Mouse (Mus musculus): ENCODE data around the gene Zbtb2.
A peak's percentile ranks its signal among the peaks of the same experiment; 100 is the strongest.

Zbtb2 gene

DNA sequence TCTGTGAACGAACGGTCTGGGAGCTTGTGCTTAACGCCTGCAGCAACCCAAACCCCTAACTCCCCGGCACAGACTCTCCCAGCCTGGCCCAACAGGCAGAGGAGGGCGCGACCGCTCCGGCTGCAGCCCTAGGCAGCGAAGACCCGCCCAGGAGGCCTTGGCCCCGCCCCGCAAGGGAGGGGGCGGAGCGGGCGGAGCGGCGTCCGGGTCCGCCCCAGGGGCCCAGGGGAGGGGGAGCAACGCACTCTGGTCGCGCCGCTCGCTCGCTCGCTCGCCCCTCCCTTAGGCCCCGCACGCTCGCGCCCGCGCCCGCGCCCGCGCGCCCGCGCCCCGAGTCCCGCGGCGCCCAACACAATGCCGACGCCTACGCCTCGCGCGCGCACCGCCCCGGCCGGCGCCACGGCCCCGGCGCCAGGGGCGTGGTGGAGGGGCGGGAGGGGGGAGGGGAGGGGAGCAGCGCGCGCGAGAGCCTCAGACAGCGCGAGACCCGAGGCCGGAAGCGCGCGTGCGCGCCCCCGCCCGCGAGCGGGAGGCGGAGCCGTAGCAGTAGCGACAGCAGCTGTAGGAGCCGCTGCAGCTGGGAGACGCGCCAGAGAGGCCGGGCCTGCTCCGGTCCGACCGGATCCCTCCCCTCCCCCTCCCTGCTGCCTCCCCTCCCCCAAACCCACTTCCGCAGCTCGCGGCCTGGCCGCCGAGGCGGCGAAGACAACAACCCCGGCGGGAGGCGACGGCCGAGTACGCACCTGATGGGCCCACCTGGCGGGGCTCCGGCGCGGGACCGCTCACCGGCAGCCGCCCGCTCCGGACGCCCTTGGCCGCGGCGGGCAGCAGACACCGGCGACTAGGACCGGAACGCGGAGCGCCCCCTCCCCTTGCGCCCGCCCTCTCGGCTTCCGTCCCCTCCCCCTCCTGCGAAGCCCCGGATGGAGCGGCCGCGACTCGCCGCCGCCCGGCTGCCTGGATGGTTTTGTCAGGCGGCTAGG is 1.0 kb downstream of the Zbtb2 start:
- DNase-seq (ENCODE audit: low read depth, low spot score) = peak; percentile 97

DNA sequence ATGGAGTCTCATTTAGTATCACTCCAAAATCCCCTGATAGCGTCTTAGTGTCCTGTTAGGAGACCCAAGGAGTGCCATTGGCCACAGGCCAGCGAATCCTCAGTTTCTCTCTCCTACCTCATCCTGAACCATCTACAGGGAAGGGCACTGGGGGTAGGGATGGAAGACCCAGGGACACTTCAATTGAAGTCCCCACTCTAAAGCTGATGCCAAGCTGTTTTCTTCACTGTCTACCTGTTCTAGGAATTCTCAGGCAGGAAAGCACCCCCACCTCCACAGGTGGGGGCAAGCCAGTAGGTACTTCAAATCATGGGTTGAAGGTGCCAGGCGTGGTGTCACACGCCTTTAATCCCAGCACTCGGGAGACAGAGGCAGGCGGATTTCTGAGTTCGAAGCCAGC is 3.7 kb downstream of the Zbtb2 start:
- DNase-seq (ENCODE audit: low read depth, low spot score) = no peak

DNA sequence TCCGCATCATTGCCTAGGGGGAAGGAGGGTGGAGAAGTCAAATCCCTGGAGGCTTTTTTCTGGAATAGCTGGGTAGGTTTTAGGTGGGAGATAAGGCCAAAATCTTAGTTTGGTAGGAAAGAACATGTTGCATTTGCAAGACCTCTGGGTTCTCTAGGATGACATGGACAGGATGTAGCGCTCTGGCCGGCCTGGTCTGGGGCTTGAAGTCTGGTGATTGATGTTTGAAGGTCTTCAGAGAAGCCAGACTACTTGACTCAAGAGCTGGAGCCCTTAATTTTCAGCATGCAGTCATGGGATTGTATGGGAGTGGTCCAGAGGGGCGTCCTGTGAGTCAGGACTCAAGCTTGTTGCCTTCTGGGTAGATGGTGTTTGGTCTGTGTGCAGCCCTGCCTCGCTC is 7.2 kb downstream of the Zbtb2 start:
- no peak for DNase-seq (ENCODE audit: low read depth, low spot score)

DNA sequence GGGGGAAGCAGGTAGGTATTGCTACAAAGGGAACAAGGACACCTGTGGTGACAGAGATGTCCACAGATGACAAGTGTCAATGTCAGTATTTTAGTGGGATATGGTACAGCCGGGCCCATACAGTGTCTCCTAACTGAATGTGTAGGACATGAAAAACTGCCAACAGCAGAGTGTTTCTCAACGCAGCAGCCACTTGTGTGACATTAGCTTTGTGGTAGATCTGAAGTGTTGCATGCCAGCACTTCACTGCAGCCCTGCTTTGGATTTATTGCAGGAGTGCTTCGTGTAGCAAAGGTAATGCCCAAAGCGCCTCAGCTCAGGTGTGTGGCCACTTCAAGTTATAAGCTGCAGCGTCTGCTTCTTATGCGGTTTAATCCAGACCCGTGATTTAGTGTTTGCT is 11.0 kb downstream of the Zbtb2 start:
- no peak for DNase-seq (ENCODE audit: low read depth, low spot score)

DNA sequence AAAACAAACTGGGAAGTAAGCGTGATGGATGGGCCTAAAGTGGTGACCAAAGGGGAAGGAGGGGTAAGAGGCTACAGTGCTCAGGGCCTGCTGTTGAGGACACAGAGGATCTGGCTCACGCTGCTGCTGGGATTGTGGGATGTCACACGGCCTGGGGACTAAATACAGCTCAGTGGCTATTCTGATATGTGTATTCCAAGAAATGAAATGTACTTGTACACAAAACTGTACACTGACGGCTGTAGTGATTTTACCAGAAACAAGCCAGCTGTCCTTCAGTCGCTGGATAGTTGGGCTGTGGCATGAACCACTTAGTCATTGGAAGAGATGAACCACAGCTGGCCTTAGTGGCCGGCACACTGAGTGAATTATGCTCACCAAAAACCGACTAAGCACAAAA is 11.4 kb downstream of the Zbtb2 start:
- no peak for DNase-seq (ENCODE audit: low read depth, low spot score)

DNA sequence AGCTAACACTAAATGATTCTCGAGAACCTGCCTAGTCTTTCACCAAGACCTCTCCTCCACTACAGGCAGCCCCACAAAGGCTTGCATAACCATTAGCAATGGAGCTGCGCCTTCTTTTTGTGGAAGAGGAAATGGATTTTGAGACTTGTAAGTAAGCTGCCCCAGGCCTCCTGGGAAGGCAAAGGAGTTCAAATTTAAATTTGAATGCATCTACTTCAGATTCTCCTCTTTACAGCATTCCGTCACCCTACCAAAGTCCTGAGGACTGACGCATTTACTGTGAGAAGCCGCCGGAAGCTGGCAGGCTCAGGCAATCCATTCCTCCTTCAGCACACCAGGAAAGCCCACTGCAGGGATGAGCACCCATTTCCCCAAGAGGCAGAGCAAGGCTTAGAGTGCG is 12.6 kb downstream of the Zbtb2 start:
- DNase-seq (ENCODE audit: low read depth, low spot score) = peak; percentile 96

DNA sequence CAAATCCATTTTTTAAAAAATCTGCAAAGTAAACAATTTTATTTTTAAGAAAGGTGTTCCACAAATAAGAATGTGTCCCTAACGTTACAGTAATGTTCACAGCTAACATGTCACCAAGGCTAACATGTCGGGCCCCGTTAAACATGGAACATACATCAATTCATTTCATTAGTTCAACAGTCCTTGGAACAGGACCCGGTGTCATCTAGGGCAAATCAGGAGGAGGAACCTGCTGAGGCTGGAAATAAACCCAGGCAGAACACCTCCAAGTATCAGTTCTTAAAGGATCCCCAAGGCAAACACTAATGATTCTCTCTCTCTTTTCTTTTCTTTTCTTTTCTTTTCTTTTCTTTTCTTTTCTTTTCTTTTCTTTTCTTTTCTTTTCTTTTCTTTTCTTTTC is 13.2 kb downstream of the Zbtb2 start:
- DNase-seq (ENCODE audit: low read depth, low spot score) = no peak

DNA sequence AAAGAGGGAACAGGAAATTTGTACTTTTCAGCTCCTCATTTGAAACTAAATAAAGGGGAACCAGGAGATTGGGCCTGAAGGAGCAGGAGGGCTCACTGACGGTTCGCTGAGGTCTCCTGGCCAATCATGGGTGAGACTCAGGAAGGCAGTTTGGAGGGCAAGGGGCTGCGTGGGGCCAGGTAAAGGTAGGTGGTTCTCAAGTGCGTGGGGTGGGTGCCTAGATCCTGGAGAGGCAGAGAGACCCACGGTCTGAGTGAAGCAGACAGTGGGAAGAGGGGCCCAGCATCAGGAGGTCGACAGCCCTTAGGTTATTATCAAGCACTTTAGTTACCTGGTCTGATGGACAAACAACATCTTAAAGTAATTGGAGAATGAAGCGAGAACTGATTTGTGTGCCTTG is 13.7 kb downstream of the Zbtb2 start:
- no peak for DNase-seq (ENCODE audit: low read depth, low spot score)

DNA sequence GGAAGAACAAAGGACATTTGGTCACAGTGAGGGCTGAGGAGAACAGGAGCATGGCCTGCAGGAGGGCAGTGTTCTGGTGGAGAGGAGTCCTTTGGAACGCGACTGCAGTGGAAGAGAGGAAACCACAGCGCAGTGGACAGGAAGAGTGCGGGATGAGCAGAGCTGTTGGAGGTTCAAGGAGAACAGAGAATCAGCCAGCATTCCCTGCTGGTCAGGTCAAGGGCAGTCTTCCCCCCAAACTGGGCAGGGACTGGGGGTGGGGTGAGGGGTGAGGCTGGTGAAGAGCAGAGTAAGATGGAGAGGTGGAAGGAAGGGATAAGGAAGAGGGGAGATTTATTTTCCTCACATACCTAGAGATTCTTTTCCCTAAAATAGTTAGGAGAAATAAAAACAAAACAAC is 14.3 kb downstream of the Zbtb2 start:
- no peak for DNase-seq (ENCODE audit: low read depth, low spot score)

DNA sequence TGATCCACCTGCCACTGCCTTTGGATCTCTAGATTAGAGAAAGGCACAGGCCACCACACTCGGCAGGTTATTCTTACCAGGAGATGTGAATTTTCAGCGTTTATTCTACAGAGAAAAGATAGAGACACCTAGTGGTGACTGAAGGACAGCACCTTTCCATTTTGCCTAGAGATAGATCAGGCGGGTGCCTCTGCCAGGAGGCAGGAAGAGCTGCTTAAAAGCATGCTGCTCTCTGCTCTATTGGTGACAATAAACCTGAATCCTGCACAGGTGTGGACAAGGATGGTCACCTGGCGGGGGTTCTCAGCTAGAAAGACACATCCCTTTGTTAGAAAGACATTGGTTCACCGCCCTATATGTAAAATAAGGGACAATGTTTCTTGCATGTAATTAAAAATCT is 15.9 kb downstream of the Zbtb2 start:
- peak; percentile 87 for DNase-seq (ENCODE audit: low read depth, low spot score)

DNA sequence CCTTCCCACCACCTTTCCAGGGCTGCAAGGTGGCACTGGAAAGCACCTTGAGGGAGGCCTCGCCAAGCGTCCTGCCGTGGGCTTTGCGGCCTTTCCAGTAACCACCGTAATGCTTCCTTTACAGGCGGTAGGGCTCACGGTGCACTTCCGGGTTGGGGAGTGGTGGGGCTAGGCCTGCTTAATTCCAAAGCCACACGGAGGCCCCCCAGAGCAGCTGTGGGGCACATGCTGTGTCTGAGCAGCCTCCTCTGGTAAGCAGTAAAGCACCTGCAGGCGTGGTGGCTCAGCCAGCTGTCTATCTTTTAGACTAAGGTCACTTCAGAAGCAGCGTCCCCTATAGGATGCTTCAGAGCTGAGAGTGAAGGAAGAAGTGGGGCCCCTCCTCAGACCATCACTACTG is 17.8 kb downstream of the Zbtb2 start:
- no peak for DNase-seq (ENCODE audit: low read depth, low spot score)

DNA sequence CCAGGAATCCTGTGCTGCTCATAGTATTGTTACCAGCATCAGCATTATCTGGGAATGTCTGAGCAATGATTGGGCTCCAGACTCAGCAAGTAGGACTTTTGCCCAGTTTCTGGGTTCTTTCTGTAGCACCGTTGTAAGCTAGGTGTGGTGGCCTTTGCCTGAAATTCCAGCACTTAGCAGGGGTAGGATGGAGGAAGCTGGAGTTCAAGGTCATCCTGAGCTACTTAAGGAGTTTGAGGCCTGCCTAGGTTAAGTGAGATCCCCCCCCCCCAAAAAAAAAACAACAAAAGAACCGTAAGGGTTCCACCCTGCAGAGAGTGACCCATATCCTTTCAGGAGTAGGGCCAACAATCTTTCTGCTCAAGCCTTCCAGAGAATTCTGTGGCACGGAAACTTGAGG is 23.3 kb downstream of the Zbtb2 start:
- DNase-seq (ENCODE audit: low read depth, low spot score) = peak; percentile 48

DNA sequence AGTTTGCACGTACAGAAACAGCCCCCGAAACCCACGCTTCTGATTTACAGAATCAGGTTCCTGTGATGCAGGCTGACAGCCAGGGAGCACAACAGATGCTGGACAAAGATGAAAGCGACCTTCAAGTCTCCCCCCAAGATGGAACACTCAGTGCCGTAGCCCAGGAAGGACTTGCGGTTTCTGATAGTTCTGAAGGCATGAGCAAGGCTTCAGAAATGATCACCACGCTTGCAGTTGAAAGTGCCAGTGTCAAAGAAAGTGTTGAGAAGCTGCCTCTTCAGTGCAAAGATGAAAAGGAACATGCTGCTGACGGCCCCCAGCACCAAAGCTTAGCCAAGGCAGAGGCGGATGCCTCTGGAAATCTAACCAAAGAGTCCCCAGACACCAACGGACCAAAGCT is 30.5 kb downstream of the Zbtb2 start:
- DNase-seq (ENCODE audit: low read depth, low spot score) = no peak

DNA sequence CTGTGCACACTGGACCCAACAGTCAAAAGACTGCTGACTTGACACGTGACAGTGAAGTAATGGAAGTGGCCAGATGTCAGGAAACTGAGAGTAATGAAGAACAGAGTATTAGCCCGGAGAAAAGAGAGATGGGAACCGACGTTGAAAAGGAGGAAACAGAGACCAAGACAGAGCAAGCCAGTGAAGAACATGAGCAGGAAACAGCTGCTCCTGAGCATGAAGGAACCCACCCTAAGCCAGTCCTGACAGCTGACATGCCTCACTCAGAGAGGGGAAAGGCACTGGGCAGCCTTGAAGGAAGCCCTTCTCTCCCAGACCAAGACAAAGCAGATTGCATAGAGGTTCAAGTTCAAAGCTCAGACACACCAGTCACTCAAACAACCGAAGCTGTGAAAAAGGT is 31.3 kb downstream of the Zbtb2 start:
- DNase-seq (ENCODE audit: low read depth, low spot score) = no peak

DNA sequence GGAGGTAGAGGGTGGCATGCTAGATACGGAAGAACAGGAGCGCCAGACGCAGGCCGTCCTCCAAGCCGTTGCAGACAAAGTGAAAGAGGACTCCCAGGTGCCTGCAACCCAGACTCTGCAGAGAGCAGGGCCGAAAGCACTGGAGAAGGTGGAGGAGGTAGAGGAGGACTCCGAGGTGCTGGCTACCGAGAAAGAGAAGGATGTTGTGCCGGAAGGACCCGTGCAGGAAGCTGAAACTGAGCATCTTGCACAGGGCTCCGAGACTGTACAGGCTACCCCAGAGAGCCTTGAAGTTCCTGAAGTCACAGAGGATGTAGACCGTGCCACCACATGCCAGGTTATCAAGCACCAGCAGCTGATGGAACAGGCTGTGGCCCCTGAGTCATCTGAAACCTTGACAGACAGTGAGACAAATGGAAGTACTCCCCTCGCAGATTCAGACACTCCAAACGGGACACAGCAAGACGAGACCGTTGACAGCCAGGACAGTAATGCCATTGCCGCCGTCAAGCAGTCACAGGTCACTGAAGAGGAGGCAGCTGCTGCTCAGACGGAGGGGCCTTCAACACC is 31.9 kb downstream of the Zbtb2 start:
- no peak for DNase-seq (ENCODE audit: low read depth, low spot score)

DNA sequence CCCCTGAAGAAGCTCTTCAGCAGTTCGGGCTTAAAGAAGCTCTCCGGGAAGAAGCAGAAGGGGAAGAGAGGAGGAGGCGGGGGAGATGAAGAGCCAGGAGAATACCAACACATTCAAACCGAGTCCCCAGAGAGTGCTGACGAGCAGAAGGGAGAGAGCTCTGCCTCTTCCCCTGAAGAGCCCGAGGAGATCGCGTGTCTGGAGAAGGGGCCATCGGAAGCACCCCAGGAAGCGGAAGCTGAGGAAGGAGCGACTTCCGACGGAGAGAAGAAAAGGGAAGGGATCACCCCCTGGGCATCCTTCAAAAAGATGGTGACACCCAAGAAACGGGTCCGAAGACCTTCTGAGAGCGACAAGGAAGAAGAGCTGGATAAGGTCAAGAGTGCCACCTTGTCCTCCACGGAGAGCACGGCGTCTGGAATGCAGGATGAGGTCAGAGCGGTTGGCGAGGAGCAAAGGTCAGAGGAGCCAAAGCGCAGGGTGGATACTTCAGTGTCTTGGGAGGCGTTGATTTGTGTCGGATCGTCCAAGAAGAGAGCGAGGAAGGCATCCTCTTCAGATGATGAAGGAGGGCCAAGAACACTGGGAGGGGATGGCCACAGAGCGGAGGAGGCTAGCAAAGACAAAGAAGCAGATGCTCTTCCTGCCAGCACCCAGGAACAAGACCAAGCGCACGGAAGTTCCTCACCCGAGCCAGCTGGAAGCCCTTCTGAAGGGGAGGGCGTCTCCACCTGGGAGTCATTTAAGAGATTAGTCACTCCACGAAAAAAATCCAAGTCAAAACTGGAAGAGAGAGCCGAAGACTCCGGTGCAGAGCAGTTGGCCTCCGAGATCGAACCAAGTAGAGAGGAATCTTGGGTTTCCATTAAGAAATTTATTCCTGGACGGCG is 33.3 kb downstream of the Zbtb2 start:
- DNase-seq (ENCODE audit: low read depth, low spot score) = peak; percentile 44

DNA sequence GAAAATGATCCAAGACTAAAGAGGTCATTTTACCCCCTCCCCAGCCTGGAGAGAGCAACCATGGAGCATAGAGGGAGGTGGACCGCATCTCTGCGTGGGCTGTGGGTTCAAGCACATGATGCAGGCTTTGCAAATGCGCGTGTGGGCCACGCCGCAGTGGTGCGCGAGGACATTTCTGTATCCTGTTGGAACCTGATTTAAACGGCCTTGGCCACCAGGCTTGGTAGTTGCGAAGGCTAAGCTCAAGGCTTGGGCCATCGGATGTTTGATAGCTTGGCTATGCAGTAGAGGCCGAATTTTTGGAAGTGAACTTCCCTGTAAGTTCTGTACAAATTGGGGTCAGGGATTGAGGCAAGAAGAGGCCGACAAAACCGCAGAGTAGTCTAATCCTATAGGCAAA is 40.3 kb downstream of the Zbtb2 start:
- DNase-seq (ENCODE audit: low read depth, low spot score) = no peak

DNA sequence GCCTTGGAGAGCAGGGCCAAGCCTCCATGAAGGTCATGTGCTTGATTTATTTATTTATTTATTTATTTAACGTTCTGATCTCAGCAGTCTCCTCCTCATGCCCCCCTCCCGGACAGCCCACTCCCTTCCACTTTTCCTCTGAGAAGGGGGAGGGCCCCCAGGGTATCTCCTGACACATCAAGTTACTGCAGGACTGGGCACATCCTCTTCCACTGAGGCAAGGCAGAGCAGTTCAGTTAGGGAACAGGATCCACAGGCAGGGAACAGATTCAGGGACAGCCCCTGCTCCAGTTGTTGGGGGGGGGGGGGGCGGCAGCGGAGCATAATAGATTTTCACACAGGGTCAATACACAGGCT is 40.8 kb downstream of the Zbtb2 start:
- DNase-seq (ENCODE audit: low read depth, low spot score) = no peak

DNA sequence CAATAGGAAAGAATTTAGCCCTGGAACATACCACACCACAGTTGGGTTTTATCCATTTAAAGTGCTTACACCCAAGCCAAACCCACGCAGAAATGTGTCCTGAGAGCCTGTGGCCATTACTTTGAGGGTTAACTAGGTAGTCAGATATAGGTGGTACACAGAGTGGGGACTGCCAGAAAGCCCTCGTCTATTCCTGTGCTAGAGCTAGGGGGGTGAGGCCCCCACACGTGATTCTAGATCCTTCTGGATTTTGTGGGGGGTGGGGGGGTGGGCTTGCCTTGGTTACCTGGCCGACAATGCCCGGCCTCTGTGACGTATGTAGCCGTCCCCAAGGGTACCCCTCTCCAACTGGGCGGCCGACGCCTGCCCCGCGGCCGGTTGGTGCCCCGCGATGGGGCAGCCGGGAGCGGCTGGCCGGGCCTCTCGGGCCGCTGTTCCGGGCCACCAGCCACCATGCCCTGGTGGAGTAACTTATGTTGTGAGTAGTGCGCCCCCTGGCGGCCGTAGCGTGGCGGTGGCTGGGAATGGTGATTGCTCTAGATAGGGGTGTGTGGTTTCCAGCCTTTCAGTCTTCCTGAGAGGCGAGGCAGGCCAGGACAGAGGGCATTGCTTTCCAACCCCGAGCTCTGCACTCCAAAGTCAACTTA is 41.3 kb downstream of the Zbtb2 start:
- DNase-seq (ENCODE audit: low read depth, low spot score) = peak; percentile 97

DNA sequence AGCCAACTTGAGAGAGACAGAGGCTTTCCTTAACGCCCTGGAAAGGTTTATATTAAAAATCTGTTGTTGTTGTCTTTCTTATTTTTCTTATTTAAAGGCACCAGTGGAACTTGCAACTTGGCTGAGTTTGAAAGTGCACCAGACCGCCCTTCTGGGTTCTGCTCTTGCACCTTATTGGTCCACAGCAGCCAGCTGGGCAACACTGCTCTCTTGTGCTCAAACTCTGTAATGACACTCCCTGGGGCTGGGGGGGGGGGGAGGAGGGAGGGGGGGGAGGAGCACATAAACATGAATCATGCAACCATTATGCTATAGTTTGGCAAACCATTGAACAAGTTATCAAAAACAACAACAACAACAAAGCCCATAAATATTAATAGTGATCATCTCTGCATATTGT is 46.5 kb downstream of the Zbtb2 start:
- DNase-seq (ENCODE audit: low read depth, low spot score) = peak; percentile 81

DNA sequence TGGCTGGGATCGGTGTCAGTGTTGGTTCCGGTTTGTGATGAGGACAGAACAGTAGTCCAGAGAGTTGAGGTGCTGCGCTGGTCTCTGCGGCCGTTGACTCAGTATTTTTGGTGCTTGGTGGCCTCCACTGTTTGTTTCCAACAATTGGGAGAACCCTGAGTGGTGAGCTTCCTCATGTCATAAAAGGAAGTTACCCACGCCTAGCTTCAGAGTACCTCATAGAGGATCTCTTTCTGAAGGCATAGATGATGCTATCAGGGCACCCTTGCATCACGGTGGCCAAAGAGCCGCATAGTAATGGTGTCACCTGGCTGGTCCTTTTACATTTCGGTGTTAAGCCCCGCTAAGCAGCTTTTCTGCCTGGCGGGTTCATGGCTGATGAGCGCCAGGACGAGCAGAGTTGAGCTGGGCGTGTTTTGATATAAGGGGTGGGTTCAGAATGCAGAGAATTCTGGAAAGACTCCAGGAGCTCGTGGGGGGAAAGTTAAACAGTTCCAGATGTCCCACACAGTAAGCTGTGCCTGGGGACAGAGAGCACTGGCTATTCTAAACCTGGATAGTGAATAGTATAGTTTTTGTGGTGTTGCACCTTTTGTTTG is 48.9 kb downstream of the Zbtb2 start:
- peak; percentile 53 for DNase-seq (ENCODE audit: low read depth, low spot score)
